In the genomic region with DNA sequence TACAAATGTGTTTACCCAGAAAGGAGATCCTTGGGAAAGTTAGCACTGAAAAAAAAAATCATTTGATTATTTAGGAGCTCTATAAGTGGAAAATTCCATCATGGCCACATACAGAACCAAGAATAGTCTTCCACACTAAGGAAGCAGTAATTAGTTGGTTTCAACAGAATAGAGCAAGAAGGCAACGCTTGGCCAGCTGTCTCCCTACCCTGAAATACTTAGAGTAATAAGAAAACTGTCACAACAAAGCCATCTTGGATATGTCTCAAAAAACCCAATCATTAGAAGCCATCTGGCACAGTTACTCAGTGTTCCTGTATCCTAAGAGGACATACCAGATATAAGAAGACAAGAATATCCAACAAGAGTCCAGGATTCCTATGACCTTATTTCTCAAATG, we compare ENCODE assay signal across 28 mouse cellular contexts.
DNase-seq lines count a peak whose midpoint lies in the region; ATAC-seq and TF ChIP-seq lines count a peak whose summit lies in the region.
"Had no signal": no experiment of that assay in that cellular context is flagged by ENCODE, and none has a peak within 500 bp of the region (broad histone marks: within the 10 kb centered on the region; RNA-seq: fewer than 3 reads in every experiment).

No protein-coding gene starts in this region.

- H3K27ac ChIP-seq in forebrain, postnatal 0 days (ENCODE audit: low read depth, low read length): no peak overlapping the region
- H3K27ac ChIP-seq in forebrain, embryonic 10.5 days: no peak overlapping the region
- H3K27ac ChIP-seq in layer of hippocampus, adult 2 months: 0 out of 2 replicates have a peak overlapping the region, but pooled peaks have one; percentile 23
- H3K27ac ChIP-seq: embryonic facial prominence, embryonic 12.5 days; heart, adult 2 months; hindbrain, embryonic 14.5 days; kidney, embryonic 15.5 days; liver, embryonic 14.5 days had no signal

- H3K4me2 ChIP-seq in forebrain, postnatal 0 days (ENCODE audit: low read depth): no peak overlapping the region
- H3K4me2 ChIP-seq: embryonic facial prominence, embryonic 12.5 days; heart, embryonic 12.5 days; hindbrain, embryonic 14.5 days; kidney, embryonic 15.5 days had no signal

- H3K4me1 ChIP-seq in forebrain, postnatal 0 days (ENCODE audit: insufficient read depth): no peaks in the 10 kb centered on the region
- H3K4me1 ChIP-seq in forebrain, embryonic 10.5 days: no peaks in the 10 kb centered on the region
- H3K4me1 ChIP-seq: embryonic facial prominence, embryonic 12.5 days; heart, embryonic 12.5 days; kidney, embryonic 15.5 days had no signal

- H3K4me3 ChIP-seq in forebrain, postnatal 0 days (ENCODE audit: low read depth, low read length): no peak overlapping the region
- no peak overlapping the region for H3K4me3 ChIP-seq in forebrain, embryonic 10.5 days
- no peak overlapping the region for H3K4me3 ChIP-seq in layer of hippocampus, adult 2 months
- H3K4me3 ChIP-seq: embryonic facial prominence, embryonic 12.5 days; heart, adult 2 months; heart, embryonic 12.5 days; kidney, embryonic 15.5 days had no signal

- no peaks in the 10 kb centered on the region for H3K36me3 ChIP-seq in forebrain, postnatal 0 days (ENCODE audit: insufficient read depth)
- H3K36me3 ChIP-seq in forebrain, embryonic 10.5 days (replicated peaks): no peaks in the 10 kb centered on the region
- H3K36me3 ChIP-seq: embryonic facial prominence, embryonic 12.5 days; G1E; heart, embryonic 12.5 days; kidney, embryonic 15.5 days had no signal

- H3K27me3 ChIP-seq in forebrain, postnatal 0 days (ENCODE audit: insufficient read depth, low read length): no peaks in the 10 kb centered on the region
- no peaks in the 10 kb centered on the region for H3K27me3 ChIP-seq in forebrain, embryonic 10.5 days (ENCODE audit: poor library complexity, severe bottlenecking)
- H3K27me3 ChIP-seq: embryonic facial prominence, embryonic 12.5 days; heart, embryonic 12.5 days; kidney, embryonic 15.5 days; Patski had no signal

- 0 out of 2 replicates have a peak, but pooled peaks cover 5% of the 10 kb centered on the region for H3K9me3 ChIP-seq in forebrain, postnatal 0 days (ENCODE audit: low read length)
- H3K9me3 ChIP-seq in forebrain, embryonic 10.5 days: no peaks in the 10 kb centered on the region
- H3K9me3 ChIP-seq: embryonic facial prominence, embryonic 12.5 days; heart, embryonic 12.5 days; kidney, embryonic 15.5 days had no signal

- 0 out of 2 replicates have a peak, but pooled peaks have one; percentile 14 for ATAC-seq in forebrain, postnatal 0 days
- no peak for ATAC-seq in inflammation-experienced regulatory T-cells, adult 6 months
- ATAC-seq: Patski had no signal

- peak; percentile 1 for DNase-seq in forebrain, postnatal 0 days
- no peak for DNase-seq in forebrain, embryonic 10.5 days (ENCODE audit: extremely low spot score, low spot score)
- peak in 1 of 2 experiments; percentile 10 for DNase-seq in layer of hippocampus, adult 2 months (ENCODE audit: low spot score in 2 of 2)
- DNase-seq in layer of hippocampus, postnatal 25 days (ENCODE audit: extremely low spot score in 1 of 2, low spot score in 1 of 2): no peak
- peak; percentile 3 to 20 for DNase-seq in right cerebral cortex, adult 2 months (ENCODE audit: low spot score in 2 of 2)
- no peak for DNase-seq in right cerebral cortex, postnatal 25 days
- DNase-seq in spleen, adult 12 weeks (ENCODE audit: low spot score): no peak
- DNase-seq: adrenal gland, postnatal 10 days; cerebellum, adult 11-12 months; cerebellum, adult 9-11 months; embryo, embryonic 11 days; heart, adult 2 months; heart, postnatal 4 days; kidney, adult 11 months; kidney, postnatal 25 days; liver; lung, adult 2 months; lung, postnatal 10 days; midbrain, embryonic 14.5 days; right cerebral cortex, postnatal 4 days had no signal

- TF ChIP-seq CTCF in forebrain, postnatal 0 days (IDR thresholded peaks at IDR 0.05; ENCODE audit: low read depth): no peak
- no peak for TF ChIP-seq CTCF in layer of hippocampus, adult 2 months (conservative IDR thresholded peaks at IDR 0.05)

- H3K9ac ChIP-seq in forebrain, postnatal 0 days: no peak overlapping the region
- H3K9ac ChIP-seq: embryonic facial prominence, embryonic 12.5 days; heart, embryonic 12.5 days; hindbrain, embryonic 14.5 days; kidney, embryonic 15.5 days; liver, embryonic 14.5 days had no signal

- WGBS in forebrain, postnatal 0 days: 57% methylated on average over 1 of the region's 1 CpGs
- 100% methylated on average over 1 of the region's 1 CpGs for WGBS in forebrain, embryonic 10.5 days

Comparison
In these comparisons a context has a peak if more than half of its experiments do, and no peak if none do; other contexts are left out.
1. DNase-seq: peak in forebrain, postnatal 0 days (single experiment) and right cerebral cortex, adult 2 months (2 of 2); none in forebrain, embryonic 10.5 days (single experiment), layer of hippocampus, postnatal 25 days (0 of 2), right cerebral cortex, postnatal 25 days (single experiment) and spleen, adult 12 weeks (single experiment).